Mouse (Mus musculus): ENCODE measurements at regions not wholly inside any gene's neighbourhood (a gene's known extent, or its start where the extent isn't known, plus 50 kb on each side); places are given as distances from the start of the nearest gene placed in this dataset.

GRCm38 (mm10) chr13:117152655-117153054 is 55.7 kb upstream of the Emb start:
- ATAC-seq (ENCODE audit: extremely low read depth, insufficient number of reproducible peaks, low FRiP score, poor library complexity, severe bottlenecking), result no peak

GRCm38 (mm10) chr13:117143828-117144227 is 64.5 kb upstream of the Emb start:
- ATAC-seq (ENCODE audit: extremely low read depth, insufficient number of reproducible peaks, low FRiP score, poor library complexity, severe bottlenecking), result no peak

GRCm38 (mm10) chr13:117143255-117143654 is 65.1 kb upstream of the Emb start:
- no peak for ATAC-seq (ENCODE audit: extremely low read depth, insufficient number of reproducible peaks, low FRiP score, poor library complexity, severe bottlenecking)

GRCm38 (mm10) chr13:117134352-117134751 is 74.0 kb upstream of the Emb start:
- ATAC-seq (ENCODE audit: extremely low read depth, insufficient number of reproducible peaks, low FRiP score, poor library complexity, severe bottlenecking), result no peak

- ATAC-seq (ENCODE audit: extremely low read depth, insufficient number of reproducible peaks, low FRiP score, poor library complexity, severe bottlenecking), result no peak
Observed at GRCm38 (mm10) chr13:117132123-117132522, 76.2 kb upstream of the Emb start.

GRCm38 (mm10) chr13:117127813-117128549 is 80.4 kb upstream of the Emb start:
- 0 out of 2 replicates have a peak, but pooled peaks have one; percentile 30 for ATAC-seq (ENCODE audit: extremely low read depth, insufficient number of reproducible peaks, low FRiP score, poor library complexity, severe bottlenecking)

GRCm38 (mm10) chr13:117127116-117127728 is 81.1 kb upstream of the Emb start:
- no peak for ATAC-seq (ENCODE audit: extremely low read depth, insufficient number of reproducible peaks, low FRiP score, poor library complexity, severe bottlenecking)

- ATAC-seq (ENCODE audit: extremely low read depth, insufficient number of reproducible peaks, low FRiP score, poor library complexity, severe bottlenecking), result no peak
Observed at GRCm38 (mm10) chr13:117119636-117120035, 88.7 kb upstream of the Emb start.

- no peak for ATAC-seq (ENCODE audit: extremely low read depth, insufficient number of reproducible peaks, low FRiP score, poor library complexity, severe bottlenecking)
Observed at GRCm38 (mm10) chr13:117114797-117115196, 89.5 kb upstream of the Parp8 start.

- no peak for ATAC-seq (ENCODE audit: extremely low read depth, insufficient number of reproducible peaks, low FRiP score, poor library complexity, severe bottlenecking)
Observed at GRCm38 (mm10) chr13:117112424-117112823, 87.1 kb upstream of the Parp8 start.

- no peak for ATAC-seq (ENCODE audit: extremely low read depth, insufficient number of reproducible peaks, low FRiP score, poor library complexity, severe bottlenecking)
Observed at GRCm38 (mm10) chr13:117105151-117105660, 79.9 kb upstream of the Parp8 start.

GRCm38 (mm10) chr13:117094773-117095172 is 69.4 kb upstream of the Parp8 start:
- ATAC-seq (ENCODE audit: extremely low read depth, insufficient number of reproducible peaks, low FRiP score, poor library complexity, severe bottlenecking), result no peak

GRCm38 (mm10) chr13:117088629-117089028 is 63.3 kb upstream of the Parp8 start:
- no peak for ATAC-seq (ENCODE audit: extremely low read depth, insufficient number of reproducible peaks, low FRiP score, poor library complexity, severe bottlenecking)

GRCm38 (mm10) chr13:117082758-117083157 is 57.4 kb upstream of the Parp8 start:
- no peak for ATAC-seq (ENCODE audit: extremely low read depth, insufficient number of reproducible peaks, low FRiP score, poor library complexity, severe bottlenecking)

- ATAC-seq (ENCODE audit: extremely low read depth, insufficient number of reproducible peaks, low FRiP score, poor library complexity, severe bottlenecking), result no peak
Observed at GRCm38 (mm10) chr13:117079316-117079715, 54.0 kb upstream of the Parp8 start.

All from neutrophil, adult 5-6 weeks (primary cell).